Mouse (Mus musculus) lung, postnatal 4 days (tissue): ENCODE results near the gene Zfp541.
A peak's percentile ranks its signal among the peaks of the same experiment; 100 is the strongest.

Source experiments
- DNase-seq, 2 experiments: peaks; one replicate each; pipeline ENCODE4 v3.0.0; 2021

Zfp541 gene

GRCm38 (mm10) chr7:16083361-16083760, 21.7 kb downstream of the Zfp541 start:
- DNase-seq, result no peak

- DNase-seq, result no peak
Measured at GRCm38 (mm10) chr7:16087587-16087986, 26.0 kb downstream of the Zfp541 start.

GRCm38 (mm10) chr7:16094592-16094991, 33.0 kb downstream of the Zfp541 start:
- peak in 1 of 2 experiments; percentile 9 for DNase-seq

- peak; percentile 99 to 100 for DNase-seq
Measured at GRCm38 (mm10) chr7:16098021-16099017, 36.7 kb downstream of the Zfp541 start, which contains the start of gene Napa. Napa (plus strand) TSS chr7:16098458.

GRCm38 (mm10) chr7:16099901-16100300, 38.3 kb downstream of the Zfp541 start:
- DNase-seq, result no peak

- no peak for DNase-seq
Measured at GRCm38 (mm10) chr7:16101081-16101480, 39.5 kb downstream of the Zfp541 start.

- DNase-seq, result peak; percentile 19 to 40
Measured at GRCm38 (mm10) chr7:16101726-16102475, 40.3 kb downstream of the Zfp541 start.

GRCm38 (mm10) chr7:16102686-16103226, 41.1 kb downstream of the Zfp541 start:
- DNase-seq, result no peak

- peak; percentile 21 to 72 for DNase-seq
Measured at GRCm38 (mm10) chr7:16103760-16104159, 42.1 kb downstream of the Zfp541 start.

GRCm38 (mm10) chr7:16104611-16105388, 43.2 kb downstream of the Zfp541 start:
- peak in 1 of 2 experiments; percentile 41 for DNase-seq

GRCm38 (mm10) chr7:16108886-16109542, 47.4 kb downstream of the Zfp541 start:
- no peak for DNase-seq

GRCm38 (mm10) chr7:16110158-16110557, 48.5 kb downstream of the Zfp541 start:
- DNase-seq, result no peak

- no peak for DNase-seq
Measured at GRCm38 (mm10) chr7:16111284-16112090, 49.9 kb downstream of the Zfp541 start.

- no peak for DNase-seq
Measured at GRCm38 (mm10) chr7:16116418-16116817, 54.8 kb downstream of the Zfp541 start.

GRCm38 (mm10) chr7:16117100-16117499, 55.5 kb downstream of the Zfp541 start:
- no peak for DNase-seq

- peak; percentile 91 to 95 for DNase-seq
Measured at GRCm38 (mm10) chr7:16119569-16120261, 58.1 kb downstream of the Zfp541 start, which contains the start of gene Kptn. Kptn (plus strand) TSS chr7:16119895.

GRCm38 (mm10) chr7:16120262-16120600, 58.6 kb downstream of the Zfp541 start:
- DNase-seq, result no peak

GRCm38 (mm10) chr7:16125829-16126228, 64.2 kb downstream of the Zfp541 start:
- DNase-seq, result no peak

- no peak for DNase-seq
Measured at GRCm38 (mm10) chr7:16128344-16128743, 66.7 kb downstream of the Zfp541 start.

- DNase-seq, result no peak
Measured at GRCm38 (mm10) chr7:16128899-16129298, 67.3 kb downstream of the Zfp541 start.
